Mouse (Mus musculus): ENCODE results near the gene Krtap10-10. TPM values are rescaled to one million over a fixed set of nuclear protein-coding genes. Genes with fewer than 3 reads are reported as not detected.

The Krtap10-10 gene
- total and polyA plus RNA-seq, 3 experiments, result not detected

GRCm38 (mm10) chr10:77867546-77867945 is 31.8 kb downstream of the Krtap10-10 start:
- H3K4me1 ChIP-seq (ENCODE audit: control insufficient read depth in 1 of 2, insufficient read depth in 2 of 2, low read length in 2 of 2), result peaks cover 0 to 6% of the 10 kb centered on the region in 2 experiments; a peak in 1 of 4 replicates
- H3K9me3 ChIP-seq (replicated peaks; ENCODE audit: insufficient read depth, low read length), result no peaks in the 10 kb centered on the region
- no peaks in the 10 kb centered on the region for H3K27me3 ChIP-seq (ENCODE audit: control insufficient read depth in 1 of 2, insufficient read depth in 2 of 2, low read length in 2 of 2)
- no peaks in the 10 kb centered on the region for H3K36me3 ChIP-seq (ENCODE audit: control insufficient read depth in 1 of 2, insufficient read depth in 2 of 2, low read length in 2 of 2)
- H3K27ac ChIP-seq (ENCODE audit: control insufficient read depth, low read depth, low read length), result no peak overlapping the region
- H3K79me2 ChIP-seq (ENCODE audit: control insufficient read depth, insufficient read depth, low read length, poor library complexity), result no peaks in the 10 kb centered on the region
- H3K9ac ChIP-seq (ENCODE audit: control insufficient read depth, low read depth, low read length, poor library complexity, severe bottlenecking), result no peak overlapping the region
- DNase-seq (ENCODE audit: low read depth, low spot score), result peak; percentile 23
- no peak overlapping the region for H3K4me3 ChIP-seq (ENCODE audit: control insufficient read depth in 1 of 2, insufficient read depth in 1 of 2, low read depth in 2 of 2, low read length in 2 of 2)
- TF ChIP-seq SIN3A (IDR thresholded peaks at IDR 0.05; ENCODE audit: low read length) (peak; percentile 43; the same call in 1 of the 2 replicates), JUND (IDR thresholded peaks at IDR 0.05; ENCODE audit: low read depth, low read length) (no peak)

GRCm38 (mm10) chr10:77869651-77870050 is 33.9 kb downstream of the Krtap10-10 start:
- Histone ChIP-seq H3K4me1 (ENCODE audit: control insufficient read depth in 1 of 2, insufficient read depth in 2 of 2, low read length in 2 of 2) (peaks cover 0 to 6% of the 10 kb centered on the region in 2 experiments; a peak in 1 of 4 replicates), H3K79me2 (ENCODE audit: control insufficient read depth, insufficient read depth, low read length, poor library complexity) (no peaks in the 10 kb centered on the region)

GRCm38 (mm10) chr10:77878985-77879384 is 43.2 kb downstream of the Krtap10-10 start:
- Histone ChIP-seq H3K4me3 (ENCODE audit: control insufficient read depth in 1 of 2, insufficient read depth in 1 of 2, low read depth in 2 of 2, low read length in 2 of 2) (no peak overlapping the region), H3K9me3 (replicated peaks; ENCODE audit: insufficient read depth, low read length) (no peaks in the 10 kb centered on the region), H3K79me2 (ENCODE audit: control insufficient read depth, insufficient read depth, low read length, poor library complexity) (no peaks in the 10 kb centered on the region), H3K36me3 (ENCODE audit: control insufficient read depth in 1 of 2, insufficient read depth in 2 of 2, low read length in 2 of 2) (no peaks in the 10 kb centered on the region), H3K9ac (ENCODE audit: control insufficient read depth, low read depth, low read length, poor library complexity, severe bottlenecking) (no peak overlapping the region), H3K27me3 (ENCODE audit: control insufficient read depth in 1 of 2, insufficient read depth in 2 of 2, low read length in 2 of 2) (no peaks in the 10 kb centered on the region), H3K27ac (ENCODE audit: control insufficient read depth, low read depth, low read length) (no peak overlapping the region), H3K4me1 (ENCODE audit: control insufficient read depth in 1 of 2, insufficient read depth in 2 of 2, low read length in 2 of 2) (0 out of 4 replicates have a peak, but pooled peaks cover 0 to 2% of the 10 kb centered on the region in 2 experiments)
- TF ChIP-seq CTCF (IDR thresholded peaks at IDR 0.05 in 2 of 3, conservative IDR thresholded peaks at IDR 0.05 in 1 of 3; ENCODE audit: control insufficient read depth in 1 of 3, insufficient read depth in 1 of 3, low read depth in 2 of 3, low read length in 3 of 3, poor library complexity in 1 of 3, severe bottlenecking in 1 of 3) (peak; percentile 43 to 71 (median 54)), SMC3 (IDR thresholded peaks at IDR 0.05; ENCODE audit: low read depth, low read length) (peak; percentile 44), RAD21 (IDR thresholded peaks at IDR 0.05; ENCODE audit: low read depth, low read length) (peak; percentile 23), TCF12 (IDR thresholded peaks at IDR 0.05; ENCODE audit: low read depth, low read length) (no peak)
- DNase-seq (ENCODE audit: low read depth, low spot score), result peak; percentile 18

More at GRCm38 (mm10) chr10:77869651-77870050, 33.9 kb downstream of the Krtap10-10 start:
- Histone ChIP-seq H3K9me3 (replicated peaks; ENCODE audit: insufficient read depth, low read length) (no peaks in the 10 kb centered on the region), H3K4me3 (ENCODE audit: control insufficient read depth in 1 of 2, insufficient read depth in 1 of 2, low read depth in 2 of 2, low read length in 2 of 2) (no peak overlapping the region), H3K27ac (ENCODE audit: control insufficient read depth, low read depth, low read length) (no peak overlapping the region), H3K36me3 (ENCODE audit: control insufficient read depth in 1 of 2, insufficient read depth in 2 of 2, low read length in 2 of 2) (no peaks in the 10 kb centered on the region), H3K27me3 (ENCODE audit: control insufficient read depth in 1 of 2, insufficient read depth in 2 of 2, low read length in 2 of 2) (no peaks in the 10 kb centered on the region), H3K9ac (ENCODE audit: control insufficient read depth, low read depth, low read length, poor library complexity, severe bottlenecking) (no peak overlapping the region)
- no peak for DNase-seq (ENCODE audit: low read depth, low spot score)
- TF ChIP-seq ZC3H11A (IDR thresholded peaks at IDR 0.05; ENCODE audit: low read depth, low read length) (no peak), TBP (IDR thresholded peaks at IDR 0.05; ENCODE audit: low read depth, low read length) (no peak), JUND (IDR thresholded peaks at IDR 0.05; ENCODE audit: low read depth, low read length) (no peak), CTCF (IDR thresholded peaks at IDR 0.05 in 2 of 3, conservative IDR thresholded peaks at IDR 0.05 in 1 of 3; ENCODE audit: control insufficient read depth in 1 of 3, insufficient read depth in 1 of 3, low read depth in 2 of 3, low read length in 3 of 3, poor library complexity in 1 of 3, severe bottlenecking in 1 of 3) (no peak), USF2 (IDR thresholded peaks at IDR 0.05; ENCODE audit: borderline replicate concordance in 1 of 2, insufficient read depth in 1 of 2, low read depth in 1 of 2, low read length in 2 of 2) (no peak), CHD1 (IDR thresholded peaks at IDR 0.05; ENCODE audit: low read depth, low read length) (no peak), ZNF384 (IDR thresholded peaks at IDR 0.05; ENCODE audit: low read depth, low read length) (no peak), HCFC1 (IDR thresholded peaks at IDR 0.05; ENCODE audit: low read depth, low read length) (no peak), MAX (IDR thresholded peaks at IDR 0.05; ENCODE audit: low read length) (no peak), NRF1 (IDR thresholded peaks at IDR 0.05; ENCODE audit: insufficient read depth, low read depth, low read length, poor library complexity, severe bottlenecking) (no peak), TAL1 (IDR thresholded peaks at IDR 0.05; ENCODE audit: low read length) (no peak), RCOR1 (IDR thresholded peaks at IDR 0.05; ENCODE audit: low read depth, low read length) (no peak), MAZ (IDR thresholded peaks at IDR 0.05; ENCODE audit: low read depth, low read length) (no peak), MYB (IDR thresholded peaks at IDR 0.05; ENCODE audit: low read depth, low read length) (no peak), CHD2 (IDR thresholded peaks at IDR 0.05; ENCODE audit: low read length) (no peak), SMC3 (IDR thresholded peaks at IDR 0.05; ENCODE audit: low read depth, low read length) (no peak), POLR2A (IDR thresholded peaks at IDR 0.05; ENCODE audit: control insufficient read depth in 1 of 2, insufficient read depth in 1 of 2, low read depth in 1 of 2, low read length in 2 of 2, poor library complexity in 1 of 2) (no peak), TCF12 (IDR thresholded peaks at IDR 0.05; ENCODE audit: low read depth, low read length) (no peak), BHLHE40 (IDR thresholded peaks at IDR 0.05; ENCODE audit: borderline replicate concordance, low read depth, low read length) (no peak)
